Mouse (Mus musculus): ENCODE measurements around the gene Svbp. TPM values are rescaled to one million over a fixed set of nuclear protein-coding genes. Genes with fewer than 3 reads are reported as not detected.

The Svbp gene
- total RNA-seq, 1 experiment: 33.0 TPM

GRCm38 (mm10) chr4:119245556-119245955, 50.5 kb downstream of the Svbp start:
- H3K4me3 ChIP-seq (ENCODE audit: insufficient read depth in 1 of 2, low read depth in 1 of 2, low read length in 2 of 2, poor library complexity in 1 of 2, severe bottlenecking in 1 of 2): no peak overlapping the region
- no peak overlapping the region for H3K27ac ChIP-seq (ENCODE audit: insufficient read depth, low read depth, low read length, poor library complexity, severe bottlenecking)
- no peak for DNase-seq (ENCODE audit: low read depth, low spot score)
- peaks cover 0 to 26% of the 10 kb centered on the region in 2 experiments; a peak in 2 of 4 replicates for H3K4me1 ChIP-seq (ENCODE audit: control insufficient read depth in 2 of 2, insufficient read depth in 2 of 2, low read length in 2 of 2, poor library complexity in 1 of 2)
- in situ Hi-C loops (cut with MboI; ENCODE audit: low sequenced_read_pairs in 2 of 2, unreplicated experiment in 2 of 2): no loop called here
- peaks cover 9% of the 10 kb centered on the region; the same call in 1 of the 2 replicates for H3K36me3 ChIP-seq (ENCODE audit: control insufficient read depth, insufficient read depth, low read length, poor library complexity, severe bottlenecking)
- no peak for TF ChIP-seq ZNF384 (IDR thresholded peaks at IDR 0.05; ENCODE audit: low read depth, low read length)
- TF ChIP-seq CHD2 (IDR thresholded peaks at IDR 0.05; ENCODE audit: low read depth, low read length): no peak
- no peak for TF ChIP-seq MAFK (IDR thresholded peaks at IDR 0.05; ENCODE audit: insufficient read depth, low read depth, low read length)
- no peak for TF ChIP-seq ZC3H11A (IDR thresholded peaks at IDR 0.05; ENCODE audit: borderline replicate concordance, low read depth, low read length)
- TF ChIP-seq HCFC1 (IDR thresholded peaks at IDR 0.05; ENCODE audit: borderline replicate concordance, insufficient read depth, low read length): no peak
- no peaks in the 10 kb centered on the region for H3K9me3 ChIP-seq (ENCODE audit: control insufficient read depth, insufficient read depth, low read depth, low read length)
- H3K9ac ChIP-seq (ENCODE audit: insufficient read depth, low read depth, low read length, poor library complexity, severe bottlenecking): no peak overlapping the region

DNA sequence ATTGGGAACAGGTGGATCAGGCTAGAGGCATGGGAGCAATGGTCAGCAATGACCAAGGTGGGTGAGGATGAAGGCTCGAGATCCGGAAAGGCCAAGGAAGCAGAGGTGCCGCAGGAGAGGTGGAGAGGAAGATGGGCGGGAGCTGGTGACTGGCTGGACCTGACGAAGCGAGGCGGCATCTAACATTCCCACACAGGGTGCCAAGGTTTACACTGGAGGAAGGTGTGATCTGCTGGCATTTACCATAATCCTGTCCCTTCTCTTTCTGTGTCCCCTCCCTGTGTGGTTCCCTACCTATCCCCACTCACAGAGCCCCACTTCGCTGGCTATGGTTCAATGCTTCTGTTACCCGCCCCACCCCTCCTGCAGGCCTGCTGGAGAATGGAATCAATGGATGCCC, 50.9 kb downstream of the Svbp start:
- no peak for DNase-seq (ENCODE audit: low read depth, low spot score)
- in situ Hi-C loops (cut with MboI; ENCODE audit: low sequenced_read_pairs in 2 of 2, unreplicated experiment in 2 of 2): no loop called here
- no peak for TF ChIP-seq MAFK (IDR thresholded peaks at IDR 0.05; ENCODE audit: insufficient read depth, low read depth, low read length)
- Histone ChIP-seq H3K36me3 (ENCODE audit: control insufficient read depth, insufficient read depth, low read length, poor library complexity, severe bottlenecking) (peaks cover 9% of the 10 kb centered on the region; the same call in 1 of the 2 replicates), H3K9me3 (ENCODE audit: control insufficient read depth, insufficient read depth, low read depth, low read length) (no peaks in the 10 kb centered on the region), H3K4me3 (ENCODE audit: insufficient read depth in 1 of 2, low read depth in 1 of 2, low read length in 2 of 2, poor library complexity in 1 of 2, severe bottlenecking in 1 of 2) (no peak overlapping the region), H3K27ac (ENCODE audit: insufficient read depth, low read depth, low read length, poor library complexity, severe bottlenecking) (no peak overlapping the region), H3K4me1 (ENCODE audit: control insufficient read depth in 2 of 2, insufficient read depth in 2 of 2, low read length in 2 of 2, poor library complexity in 1 of 2) (peaks cover 0 to 26% of the 10 kb centered on the region in 2 experiments; a peak in 2 of 4 replicates), H3K9ac (ENCODE audit: insufficient read depth, low read depth, low read length, poor library complexity, severe bottlenecking) (no peak overlapping the region)

DNA sequence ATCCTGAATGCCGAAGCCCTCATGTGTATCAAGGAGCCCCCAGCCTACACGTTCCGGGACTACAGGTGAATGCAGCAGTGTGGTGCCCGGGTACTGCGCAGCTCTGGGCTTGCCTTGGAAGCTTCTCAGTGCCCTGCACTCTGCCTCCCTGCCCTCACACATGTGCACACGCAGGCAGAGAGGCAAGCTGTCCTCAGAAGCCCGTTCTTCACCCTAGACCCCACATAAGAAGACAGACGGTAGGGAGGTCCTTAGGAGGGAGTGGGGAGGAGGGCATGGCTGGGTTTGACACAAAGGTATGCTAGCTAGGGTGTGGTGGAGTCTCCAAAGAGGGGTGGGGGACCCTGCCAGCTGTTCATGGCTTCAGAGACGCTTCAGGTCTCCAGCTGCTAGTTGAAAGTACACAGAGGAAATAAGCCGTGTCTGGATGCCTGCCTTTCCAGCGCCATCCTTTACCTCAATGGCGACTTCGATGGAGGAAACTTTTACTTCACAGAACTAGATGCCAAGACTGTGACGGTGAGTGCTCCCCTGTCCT, 51.7 kb downstream of the Svbp start:
- Histone ChIP-seq H3K9ac (ENCODE audit: insufficient read depth, low read depth, low read length, poor library complexity, severe bottlenecking) (no peak overlapping the region), H3K4me3 (ENCODE audit: insufficient read depth in 1 of 2, low read depth in 1 of 2, low read length in 2 of 2, poor library complexity in 1 of 2, severe bottlenecking in 1 of 2) (no peak overlapping the region), H3K4me1 (ENCODE audit: control insufficient read depth in 2 of 2, insufficient read depth in 2 of 2, low read length in 2 of 2, poor library complexity in 1 of 2) (peaks cover 0 to 26% of the 10 kb centered on the region in 2 experiments; a peak in 2 of 4 replicates), H3K36me3 (ENCODE audit: control insufficient read depth, insufficient read depth, low read length, poor library complexity, severe bottlenecking) (peaks cover 8% of the 10 kb centered on the region; the same call in 1 of the 2 replicates), H3K9me3 (ENCODE audit: control insufficient read depth, insufficient read depth, low read depth, low read length) (no peaks in the 10 kb centered on the region), H3K27ac (ENCODE audit: insufficient read depth, low read depth, low read length, poor library complexity, severe bottlenecking) (no peak overlapping the region)
- in situ Hi-C loops (cut with MboI; ENCODE audit: low sequenced_read_pairs in 2 of 2, unreplicated experiment in 2 of 2): no loop called here
- no peak for TF ChIP-seq ZNF384 (IDR thresholded peaks at IDR 0.05; ENCODE audit: low read depth, low read length)
- TF ChIP-seq CHD2 (IDR thresholded peaks at IDR 0.05; ENCODE audit: low read depth, low read length): no peak
- no peak for TF ChIP-seq ZC3H11A (IDR thresholded peaks at IDR 0.05; ENCODE audit: borderline replicate concordance, low read depth, low read length)
- no peak for TF ChIP-seq MAFK (IDR thresholded peaks at IDR 0.05; ENCODE audit: insufficient read depth, low read depth, low read length)
- TF ChIP-seq HCFC1 (IDR thresholded peaks at IDR 0.05; ENCODE audit: borderline replicate concordance, insufficient read depth, low read length): no peak
- no peak for DNase-seq (ENCODE audit: low read depth, low spot score)

GRCm38 (mm10) chr4:119247462-119248235, 52.5 kb downstream of the Svbp start:
- peaks cover 0 to 26% of the 10 kb centered on the region in 2 experiments; a peak in 2 of 4 replicates for H3K4me1 ChIP-seq (ENCODE audit: control insufficient read depth in 2 of 2, insufficient read depth in 2 of 2, low read length in 2 of 2, poor library complexity in 1 of 2)
- DNase-seq (ENCODE audit: low read depth, low spot score): peak; percentile 77
- TF ChIP-seq CHD2 (IDR thresholded peaks at IDR 0.05; ENCODE audit: low read depth, low read length) (no peak), ZC3H11A (IDR thresholded peaks at IDR 0.05; ENCODE audit: borderline replicate concordance, low read depth, low read length) (peak; percentile 20; the same call in 1 of the 2 replicates)
- in situ Hi-C loops (cut with MboI; ENCODE audit: low sequenced_read_pairs in 2 of 2, unreplicated experiment in 2 of 2): no loop called here
- H3K4me3 ChIP-seq (ENCODE audit: insufficient read depth in 1 of 2, low read depth in 1 of 2, low read length in 2 of 2, poor library complexity in 1 of 2, severe bottlenecking in 1 of 2): peak overlapping the region in 1 of 2 experiments; percentile 7; a peak in 1 of 4 replicates
- peak overlapping the region; percentile 15; the same call in 1 of the 2 replicates for H3K9ac ChIP-seq (ENCODE audit: insufficient read depth, low read depth, low read length, poor library complexity, severe bottlenecking)
- H3K9me3 ChIP-seq (ENCODE audit: control insufficient read depth, insufficient read depth, low read depth, low read length): no peaks in the 10 kb centered on the region
- H3K36me3 ChIP-seq (ENCODE audit: control insufficient read depth, insufficient read depth, low read length, poor library complexity, severe bottlenecking): peaks cover 5% of the 10 kb centered on the region; the same call in 1 of the 2 replicates
- H3K27ac ChIP-seq (ENCODE audit: insufficient read depth, low read depth, low read length, poor library complexity, severe bottlenecking): peak overlapping the region; percentile 24; the same call in 1 of the 2 replicates

All from ES-E14 (cell line).